Mouse (Mus musculus): ENCODE measurements at regions not wholly inside any gene's neighbourhood (a gene's known extent, or its start where the extent isn't known, plus 50 kb on each side); places are given as distances from the start of the nearest gene placed in this dataset.

GRCm38 (mm10) chr15:61538169-61538755 is 615.5 kb upstream of the A1bg start:
- H3K27ac ChIP-seq (replicated peaks; ENCODE audit: insufficient read depth, low read depth, low read length), result no peak overlapping the region
- no peaks in the 10 kb centered on the region for H3K79me2 ChIP-seq (ENCODE audit: control insufficient read depth, insufficient read depth, low read length)
- 69% methylated on average over 4 of the region's 4 CpGs for WGBS
- no peak for TF ChIP-seq CTCF (IDR thresholded peaks at IDR 0.05; ENCODE audit: low read depth, low read length)
- TF ChIP-seq POLR2A (IDR thresholded peaks at IDR 0.05; ENCODE audit: extremely low read depth, insufficient read depth, low read length), result no peak
- DNase-seq (ENCODE audit: extremely low read depth, low read depth, low spot score), result no peak
- H3K27me3 ChIP-seq (ENCODE audit: control insufficient read depth, insufficient read depth, low read length), result no peaks in the 10 kb centered on the region
- no peak overlapping the region for H3K9ac ChIP-seq (ENCODE audit: low read depth, low read length)
- no peak overlapping the region for H3K4me3 ChIP-seq (ENCODE audit: insufficient read depth, low read depth, low read length)
- H3K4me1 ChIP-seq (ENCODE audit: control insufficient read depth, insufficient read depth, low read length), result no peaks in the 10 kb centered on the region
- H3K36me3 ChIP-seq (ENCODE audit: control insufficient read depth, insufficient read depth, low read length), result no peaks in the 10 kb centered on the region

DNA sequence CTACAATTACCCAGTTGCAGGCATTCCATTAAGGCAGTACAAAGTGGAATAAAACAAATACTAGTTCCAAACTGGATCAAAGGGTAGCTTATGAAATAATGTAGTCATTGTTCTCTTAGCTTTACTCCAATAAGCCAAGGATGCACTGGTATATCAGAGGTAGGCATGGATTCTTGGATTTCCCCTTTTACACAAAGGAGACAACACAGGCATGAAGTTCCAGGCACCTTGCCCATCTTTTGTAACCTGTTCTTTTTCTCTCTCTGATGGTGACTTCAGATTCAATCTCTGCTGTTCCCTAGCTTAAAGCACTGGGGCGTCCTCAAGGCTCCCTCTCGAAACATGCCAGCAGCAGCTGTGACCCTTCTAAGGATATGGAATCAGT is 613.5 kb upstream of the A1bg start:
- no peaks in the 10 kb centered on the region for H3K27me3 ChIP-seq (ENCODE audit: control insufficient read depth, insufficient read depth, low read length)
- DNase-seq (ENCODE audit: extremely low read depth, low read depth, low spot score), result no peak
- 93% methylated on average over 2 of the region's 2 CpGs for WGBS
- H3K27ac ChIP-seq (replicated peaks; ENCODE audit: insufficient read depth, low read depth, low read length), result no peak overlapping the region
- no peak overlapping the region for H3K4me3 ChIP-seq (ENCODE audit: insufficient read depth, low read depth, low read length)
- TF ChIP-seq CTCF (IDR thresholded peaks at IDR 0.05; ENCODE audit: low read depth, low read length) (no peak), POLR2A (IDR thresholded peaks at IDR 0.05; ENCODE audit: extremely low read depth, insufficient read depth, low read length) (no peak)
- no peak overlapping the region for H3K9ac ChIP-seq (ENCODE audit: low read depth, low read length)
- no peaks in the 10 kb centered on the region for H3K79me2 ChIP-seq (ENCODE audit: control insufficient read depth, insufficient read depth, low read length)
- H3K4me1 ChIP-seq (ENCODE audit: control insufficient read depth, insufficient read depth, low read length), result no peaks in the 10 kb centered on the region
- H3K36me3 ChIP-seq (ENCODE audit: control insufficient read depth, insufficient read depth, low read length), result no peaks in the 10 kb centered on the region

- no peaks in the 10 kb centered on the region for H3K27me3 ChIP-seq (ENCODE audit: control insufficient read depth, insufficient read depth, low read length)
- DNase-seq (ENCODE audit: extremely low read depth, low read depth, low spot score), result no peak
- no peak overlapping the region for H3K27ac ChIP-seq (replicated peaks; ENCODE audit: insufficient read depth, low read depth, low read length)
- H3K9ac ChIP-seq (ENCODE audit: low read depth, low read length), result no peak overlapping the region
- no peaks in the 10 kb centered on the region for H3K79me2 ChIP-seq (ENCODE audit: control insufficient read depth, insufficient read depth, low read length)
- WGBS, result 55% methylated on average over 6 of the region's 6 CpGs
- H3K4me3 ChIP-seq (ENCODE audit: insufficient read depth, low read depth, low read length), result no peak overlapping the region
- no peaks in the 10 kb centered on the region for H3K36me3 ChIP-seq (ENCODE audit: control insufficient read depth, insufficient read depth, low read length)
- H3K4me1 ChIP-seq (ENCODE audit: control insufficient read depth, insufficient read depth, low read length), result no peaks in the 10 kb centered on the region
- TF ChIP-seq CTCF (IDR thresholded peaks at IDR 0.05; ENCODE audit: low read depth, low read length) (no peak), POLR2A (IDR thresholded peaks at IDR 0.05; ENCODE audit: extremely low read depth, insufficient read depth, low read length) (no peak)
Observed at GRCm38 (mm10) chr15:61535644-61536331, 613.0 kb upstream of the A1bg start.

DNA sequence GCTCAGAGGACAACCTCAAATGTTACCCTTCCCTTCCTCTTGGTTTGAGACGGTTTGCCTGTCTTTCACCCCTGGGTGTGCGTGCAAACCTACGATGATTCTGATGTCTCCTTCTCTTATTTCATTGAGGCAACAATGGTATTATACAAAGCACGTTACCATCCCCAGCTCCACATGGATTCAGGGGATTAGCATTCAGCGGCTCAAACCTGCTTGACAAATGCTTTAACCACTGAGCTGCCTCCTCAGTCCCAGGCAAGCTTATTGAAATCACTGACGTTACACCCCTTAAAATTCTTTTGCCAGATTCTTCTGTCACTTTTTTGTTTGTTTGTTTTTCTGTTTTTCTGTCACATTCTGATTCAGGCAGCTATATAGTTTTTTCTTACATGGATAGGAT is 612.4 kb upstream of the A1bg start:
- TF ChIP-seq POLR2A (IDR thresholded peaks at IDR 0.05; ENCODE audit: extremely low read depth, insufficient read depth, low read length) (no peak), CTCF (IDR thresholded peaks at IDR 0.05; ENCODE audit: low read depth, low read length) (no peak)
- H3K27ac ChIP-seq (replicated peaks; ENCODE audit: insufficient read depth, low read depth, low read length), result no peak overlapping the region
- H3K4me1 ChIP-seq (ENCODE audit: control insufficient read depth, insufficient read depth, low read length), result no peaks in the 10 kb centered on the region
- H3K27me3 ChIP-seq (ENCODE audit: control insufficient read depth, insufficient read depth, low read length), result no peaks in the 10 kb centered on the region
- DNase-seq (ENCODE audit: extremely low read depth, low read depth, low spot score), result no peak
- no peaks in the 10 kb centered on the region for H3K79me2 ChIP-seq (ENCODE audit: control insufficient read depth, insufficient read depth, low read length)
- H3K4me3 ChIP-seq (ENCODE audit: insufficient read depth, low read depth, low read length), result no peak overlapping the region
- H3K9ac ChIP-seq (ENCODE audit: low read depth, low read length), result no peak overlapping the region
- H3K36me3 ChIP-seq (ENCODE audit: control insufficient read depth, insufficient read depth, low read length), result no peaks in the 10 kb centered on the region
- WGBS, result 74% methylated on average over 6 of the region's 6 CpGs

DNA sequence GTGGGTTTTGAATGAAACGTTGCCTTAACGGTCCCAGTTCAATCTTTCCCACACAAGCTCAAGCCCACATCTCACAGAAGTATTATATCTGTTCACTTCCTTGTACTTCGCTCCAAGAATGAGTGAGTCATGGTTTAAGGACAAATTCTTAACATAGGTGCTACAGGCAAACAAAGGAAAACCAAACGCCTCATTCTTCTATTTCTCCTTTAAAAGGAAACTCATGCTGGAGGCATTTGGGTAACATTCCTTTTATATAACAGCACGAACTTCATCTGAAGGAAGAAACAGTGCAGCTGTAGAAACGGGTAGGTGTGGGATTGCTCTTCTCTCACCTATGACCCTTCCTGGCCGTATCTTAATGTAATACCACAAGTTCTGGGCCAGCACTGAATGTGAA is 610.0 kb upstream of the A1bg start:
- no peak for DNase-seq (ENCODE audit: extremely low read depth, low read depth, low spot score)
- H3K9ac ChIP-seq (ENCODE audit: low read depth, low read length), result no peak overlapping the region
- H3K36me3 ChIP-seq (ENCODE audit: control insufficient read depth, insufficient read depth, low read length), result no peaks in the 10 kb centered on the region
- TF ChIP-seq POLR2A (IDR thresholded peaks at IDR 0.05; ENCODE audit: extremely low read depth, insufficient read depth, low read length), result no peak
- no peak for TF ChIP-seq CTCF (IDR thresholded peaks at IDR 0.05; ENCODE audit: low read depth, low read length)
- no peaks in the 10 kb centered on the region for H3K27me3 ChIP-seq (ENCODE audit: control insufficient read depth, insufficient read depth, low read length)
- no peak overlapping the region for H3K27ac ChIP-seq (replicated peaks; ENCODE audit: insufficient read depth, low read depth, low read length)
- no peak overlapping the region for H3K4me3 ChIP-seq (ENCODE audit: insufficient read depth, low read depth, low read length)
- no peaks in the 10 kb centered on the region for H3K79me2 ChIP-seq (ENCODE audit: control insufficient read depth, insufficient read depth, low read length)
- no peaks in the 10 kb centered on the region for H3K4me1 ChIP-seq (ENCODE audit: control insufficient read depth, insufficient read depth, low read length)
- 80% methylated on average over 7 of the region's 7 CpGs for WGBS

GRCm38 (mm10) chr15:61532040-61532439 is 609.2 kb upstream of the A1bg start:
- Histone ChIP-seq H3K27me3 (ENCODE audit: control insufficient read depth, insufficient read depth, low read length) (no peaks in the 10 kb centered on the region), H3K36me3 (ENCODE audit: control insufficient read depth, insufficient read depth, low read length) (no peaks in the 10 kb centered on the region), H3K4me3 (ENCODE audit: insufficient read depth, low read depth, low read length) (no peak overlapping the region), H3K9ac (ENCODE audit: low read depth, low read length) (no peak overlapping the region), H3K4me1 (ENCODE audit: control insufficient read depth, insufficient read depth, low read length) (no peaks in the 10 kb centered on the region), H3K79me2 (ENCODE audit: control insufficient read depth, insufficient read depth, low read length) (no peaks in the 10 kb centered on the region), H3K27ac (replicated peaks; ENCODE audit: insufficient read depth, low read depth, low read length) (no peak overlapping the region)
- WGBS, result 78% methylated on average over 2 of the region's 2 CpGs
- DNase-seq (ENCODE audit: extremely low read depth, low read depth, low spot score), result no peak
- TF ChIP-seq CTCF (IDR thresholded peaks at IDR 0.05; ENCODE audit: low read depth, low read length) (no peak), POLR2A (IDR thresholded peaks at IDR 0.05; ENCODE audit: extremely low read depth, insufficient read depth, low read length) (no peak)

Measured in liver, adult 2 months (tissue).